Mouse (Mus musculus): Measurements from ENCODE around the gene Tnnt3. TPM values are rescaled to one million over a fixed set of nuclear protein-coding genes. Genes with fewer than 3 reads are reported as not detected.

Tnnt3 gene
- polyA plus RNA-seq, 1 experiment: not detected

DNA sequence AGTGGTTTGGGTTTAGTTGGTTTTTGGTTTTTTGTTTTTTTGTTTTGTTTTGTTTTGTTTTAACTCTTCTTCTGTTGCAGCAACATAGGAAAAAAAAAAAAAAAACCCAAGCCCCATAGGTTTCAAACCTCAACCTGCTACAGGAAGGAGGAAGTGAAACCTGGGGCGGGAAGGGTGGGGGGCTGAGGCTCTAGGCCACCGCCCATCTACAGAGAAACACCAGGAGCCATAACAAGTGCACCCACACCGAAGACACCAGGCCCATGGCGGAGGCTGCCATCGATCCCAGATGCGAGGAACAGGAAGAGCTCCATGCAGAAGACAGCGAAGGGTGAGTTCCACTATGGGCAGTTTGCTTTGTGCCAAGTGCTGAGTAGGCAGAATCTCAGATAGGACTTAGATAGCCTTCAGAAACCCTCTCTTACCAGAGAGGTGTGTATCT, 38.0 kb upstream of the Tnnt3 start, which contains the start of gene Lsp1:
Gene Lsp1, plus strand, starts transcription at position 174 of the 442 bp plus-strand sequence.
- Histone ChIP-seq H3K9me3 (ENCODE audit: control insufficient read depth, low read length) (no peaks in the 10 kb centered on the region), H3K4me3 (replicated peaks) (no peak within 1 kb of the TSS), H3K4me1 (ENCODE audit: control insufficient read depth) (no peaks in the 10 kb centered on the region), H3K27me3 (ENCODE audit: control insufficient read depth) (peaks cover 5% of the 10 kb centered on the region; the same call in 1 of the 2 replicates), H3K36me3 (ENCODE audit: control insufficient read depth) (no peaks in the 10 kb centered on the region)
- TF ChIP-seq TAL1 (IDR thresholded peaks at IDR 0.05; ENCODE audit: low read length) (no peak), GATA1 (IDR thresholded peaks at IDR 0.05; ENCODE audit: low read length) (no peak)

DNA sequence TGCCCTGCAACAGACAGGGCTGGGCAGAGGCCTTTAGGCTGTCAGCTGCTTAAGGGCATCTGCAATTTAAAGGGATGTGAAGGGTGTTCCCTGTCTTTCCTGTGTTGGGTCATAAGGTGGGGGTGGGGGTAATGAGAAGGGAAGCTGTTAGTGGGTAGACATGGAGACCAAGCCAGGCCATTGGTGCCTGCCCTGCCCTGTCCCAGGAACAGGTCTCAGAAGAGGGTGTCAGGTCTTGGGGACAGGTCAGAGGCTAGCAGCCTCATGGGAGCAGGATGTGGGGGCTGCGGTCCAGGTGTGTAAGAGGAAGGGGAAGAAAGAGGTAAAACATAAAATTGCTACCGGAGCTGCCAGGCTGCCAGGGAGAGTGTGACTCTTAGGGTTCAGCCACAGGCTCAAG, 37.2 kb upstream of the Tnnt3 start:
- no peak for TF ChIP-seq GATA1 (IDR thresholded peaks at IDR 0.05; ENCODE audit: low read length)
- no peak for TF ChIP-seq TAL1 (IDR thresholded peaks at IDR 0.05; ENCODE audit: low read length)
- Histone ChIP-seq H3K4me1 (ENCODE audit: control insufficient read depth) (no peaks in the 10 kb centered on the region), H3K9me3 (ENCODE audit: control insufficient read depth, low read length) (no peaks in the 10 kb centered on the region), H3K27me3 (ENCODE audit: control insufficient read depth) (no peaks in the 10 kb centered on the region), H3K36me3 (ENCODE audit: control insufficient read depth) (no peaks in the 10 kb centered on the region), H3K4me3 (replicated peaks) (no peak overlapping the region)

DNA sequence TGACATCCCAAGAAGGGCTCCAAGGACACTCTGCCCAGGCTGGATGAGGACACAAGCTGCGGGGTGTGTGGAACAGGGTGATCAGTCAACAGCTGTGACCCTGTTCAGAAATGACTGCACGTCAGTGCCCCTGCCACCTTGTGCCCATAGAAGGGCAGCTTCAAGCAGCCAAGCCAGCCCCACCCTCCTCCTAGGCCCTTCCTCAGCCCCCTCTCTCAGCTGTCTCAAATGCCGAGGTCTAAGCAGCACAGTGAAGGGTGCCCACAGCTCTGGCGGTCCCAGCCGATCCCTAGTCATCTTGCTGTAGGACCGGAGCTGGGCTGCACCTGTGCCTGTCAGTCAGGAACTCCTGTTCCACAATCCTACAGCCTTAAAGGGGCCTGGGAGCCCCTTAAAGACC, 36.4 kb upstream of the Tnnt3 start:
- Histone ChIP-seq H3K9me3 (ENCODE audit: control insufficient read depth, low read length) (no peaks in the 10 kb centered on the region), H3K36me3 (ENCODE audit: control insufficient read depth) (no peaks in the 10 kb centered on the region), H3K4me3 (replicated peaks) (no peak overlapping the region), H3K4me1 (ENCODE audit: control insufficient read depth) (no peaks in the 10 kb centered on the region), H3K27me3 (ENCODE audit: control insufficient read depth) (no peaks in the 10 kb centered on the region)
- TF ChIP-seq GATA1 (IDR thresholded peaks at IDR 0.05; ENCODE audit: low read length): no peak
- no peak for TF ChIP-seq TAL1 (IDR thresholded peaks at IDR 0.05; ENCODE audit: low read length)

DNA sequence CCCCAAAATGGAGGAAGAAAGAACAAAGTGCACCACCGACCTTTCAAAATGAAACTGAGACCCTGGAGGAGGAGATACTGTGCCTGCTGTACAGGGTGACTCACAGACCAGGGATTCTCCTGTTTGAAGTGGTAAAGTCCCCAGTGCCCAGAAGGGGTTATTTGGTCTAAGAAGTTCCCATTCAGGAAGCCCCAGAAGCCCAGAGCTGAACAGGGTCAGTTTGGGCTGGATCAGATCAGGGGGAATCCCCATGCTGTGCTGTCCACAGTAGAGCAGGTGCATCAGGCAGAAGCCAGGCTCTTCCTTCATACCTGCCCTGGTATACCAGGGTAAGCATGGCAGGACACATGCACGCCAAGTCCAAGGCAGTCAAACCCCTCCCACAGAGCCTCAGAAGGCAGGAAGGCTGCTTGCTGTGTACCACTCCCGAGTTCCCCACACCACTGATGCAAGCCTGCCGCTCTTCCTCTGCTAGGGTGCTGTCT, 36.0 kb upstream of the Tnnt3 start:
- H3K4me1 ChIP-seq (ENCODE audit: control insufficient read depth): no peaks in the 10 kb centered on the region
- TF ChIP-seq GATA1 (IDR thresholded peaks at IDR 0.05; ENCODE audit: low read length): no peak
- TF ChIP-seq TAL1 (IDR thresholded peaks at IDR 0.05; ENCODE audit: low read length): no peak
- no peaks in the 10 kb centered on the region for H3K9me3 ChIP-seq (ENCODE audit: control insufficient read depth, low read length)
- no peaks in the 10 kb centered on the region for H3K36me3 ChIP-seq (ENCODE audit: control insufficient read depth)
- no peak overlapping the region for H3K4me3 ChIP-seq (replicated peaks)
- H3K27me3 ChIP-seq (ENCODE audit: control insufficient read depth): no peaks in the 10 kb centered on the region

DNA sequence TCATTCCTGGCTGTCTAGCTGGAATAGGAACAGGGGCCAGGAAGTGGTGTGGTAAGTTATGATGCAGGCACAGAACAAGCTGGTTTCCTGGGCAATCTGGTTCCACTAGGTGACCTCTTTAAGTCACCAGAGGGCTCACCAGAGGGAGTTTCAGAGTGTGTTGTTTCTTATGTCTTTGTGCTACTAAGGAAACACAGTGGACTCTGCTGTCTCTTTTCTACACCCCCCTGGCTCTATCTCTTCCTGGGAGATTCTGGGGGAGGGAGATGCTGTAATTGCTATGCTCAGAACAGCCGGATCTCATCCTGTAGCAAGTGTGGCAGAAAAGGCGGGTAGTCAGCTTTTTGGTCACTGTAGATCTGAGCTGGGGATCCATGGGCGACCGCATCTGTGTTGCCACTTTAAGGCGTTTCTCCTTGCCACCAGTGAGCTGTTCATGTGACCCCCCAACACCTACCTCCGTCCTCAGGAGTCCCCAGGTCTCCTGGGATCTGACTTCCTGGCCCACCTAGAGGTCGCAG, 28.4 kb upstream of the Tnnt3 start:
- TF ChIP-seq TAL1 (IDR thresholded peaks at IDR 0.05; ENCODE audit: low read length) (no peak), GATA1 (IDR thresholded peaks at IDR 0.05; ENCODE audit: low read length) (no peak)
- Histone ChIP-seq H3K4me1 (ENCODE audit: control insufficient read depth) (no peaks in the 10 kb centered on the region), H3K36me3 (ENCODE audit: control insufficient read depth) (no peaks in the 10 kb centered on the region), H3K27me3 (ENCODE audit: control insufficient read depth) (no peaks in the 10 kb centered on the region), H3K9me3 (ENCODE audit: control insufficient read depth, low read length) (no peaks in the 10 kb centered on the region), H3K4me3 (replicated peaks) (no peak overlapping the region)

DNA sequence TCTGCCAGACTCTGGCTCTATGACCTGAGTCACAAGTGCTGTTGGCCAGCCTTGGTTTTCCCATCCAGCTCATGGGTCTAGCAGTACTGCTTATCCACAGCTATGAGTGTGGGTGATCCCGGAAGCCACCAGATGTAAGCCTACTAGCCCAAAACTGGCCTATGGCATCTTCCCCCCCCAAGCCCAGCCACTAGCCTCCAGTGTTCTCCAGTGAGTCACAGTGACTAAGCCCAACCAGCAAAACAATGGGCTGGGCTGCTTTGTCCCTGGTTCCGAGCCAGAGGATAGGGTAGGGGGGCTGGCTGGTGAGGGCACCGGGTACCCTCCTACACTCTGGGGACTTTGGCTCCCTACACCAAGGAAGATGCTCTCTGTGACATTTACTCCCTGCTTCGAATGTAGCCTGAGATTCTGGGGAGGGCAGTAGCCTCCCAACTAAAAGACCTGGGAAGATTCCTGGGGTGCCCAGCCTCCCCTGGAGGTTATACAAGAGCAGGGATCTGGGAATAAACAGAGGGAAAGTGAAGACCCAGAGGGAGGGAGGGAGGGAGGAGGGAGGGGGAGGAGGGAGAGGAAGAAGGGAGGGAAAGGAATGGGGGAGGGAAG, 27.7 kb upstream of the Tnnt3 start:
- no peaks in the 10 kb centered on the region for H3K36me3 ChIP-seq (ENCODE audit: control insufficient read depth)
- no peaks in the 10 kb centered on the region for H3K27me3 ChIP-seq (ENCODE audit: control insufficient read depth)
- H3K4me1 ChIP-seq (ENCODE audit: control insufficient read depth): no peaks in the 10 kb centered on the region
- no peaks in the 10 kb centered on the region for H3K9me3 ChIP-seq (ENCODE audit: control insufficient read depth, low read length)
- TF ChIP-seq GATA1 (IDR thresholded peaks at IDR 0.05; ENCODE audit: low read length) (no peak), TAL1 (IDR thresholded peaks at IDR 0.05; ENCODE audit: low read length) (no peak)
- no peak overlapping the region for H3K4me3 ChIP-seq (replicated peaks)

DNA sequence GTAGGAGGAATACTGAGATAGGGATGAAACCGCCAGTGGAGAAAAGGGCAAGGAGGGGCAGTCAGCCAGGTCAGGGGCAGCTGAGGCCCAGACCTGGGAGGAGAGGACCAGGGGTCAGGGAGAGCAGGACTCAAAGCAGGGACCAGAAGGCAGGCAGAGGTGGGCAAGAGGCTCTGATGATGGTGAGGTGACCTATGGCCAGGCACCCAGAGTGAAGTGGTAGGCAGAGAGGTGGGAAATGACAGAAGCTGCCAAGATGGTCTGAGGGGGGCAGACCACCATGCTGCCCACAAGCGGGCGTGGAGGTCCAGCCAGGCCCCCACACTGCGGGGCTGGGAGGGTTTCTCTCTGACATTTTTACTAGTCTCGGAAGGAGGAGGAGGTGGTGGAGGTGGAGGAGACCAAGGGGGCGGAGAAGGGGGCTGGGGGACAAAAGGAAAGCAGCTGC, 27.2 kb upstream of the Tnnt3 start:
- no peak for TF ChIP-seq GATA1 (IDR thresholded peaks at IDR 0.05; ENCODE audit: low read length)
- no peak for TF ChIP-seq TAL1 (IDR thresholded peaks at IDR 0.05; ENCODE audit: low read length)
- Histone ChIP-seq H3K9me3 (ENCODE audit: control insufficient read depth, low read length) (no peaks in the 10 kb centered on the region), H3K4me1 (ENCODE audit: control insufficient read depth) (no peaks in the 10 kb centered on the region), H3K36me3 (ENCODE audit: control insufficient read depth) (no peaks in the 10 kb centered on the region), H3K4me3 (replicated peaks) (no peak overlapping the region), H3K27me3 (ENCODE audit: control insufficient read depth) (no peaks in the 10 kb centered on the region)

DNA sequence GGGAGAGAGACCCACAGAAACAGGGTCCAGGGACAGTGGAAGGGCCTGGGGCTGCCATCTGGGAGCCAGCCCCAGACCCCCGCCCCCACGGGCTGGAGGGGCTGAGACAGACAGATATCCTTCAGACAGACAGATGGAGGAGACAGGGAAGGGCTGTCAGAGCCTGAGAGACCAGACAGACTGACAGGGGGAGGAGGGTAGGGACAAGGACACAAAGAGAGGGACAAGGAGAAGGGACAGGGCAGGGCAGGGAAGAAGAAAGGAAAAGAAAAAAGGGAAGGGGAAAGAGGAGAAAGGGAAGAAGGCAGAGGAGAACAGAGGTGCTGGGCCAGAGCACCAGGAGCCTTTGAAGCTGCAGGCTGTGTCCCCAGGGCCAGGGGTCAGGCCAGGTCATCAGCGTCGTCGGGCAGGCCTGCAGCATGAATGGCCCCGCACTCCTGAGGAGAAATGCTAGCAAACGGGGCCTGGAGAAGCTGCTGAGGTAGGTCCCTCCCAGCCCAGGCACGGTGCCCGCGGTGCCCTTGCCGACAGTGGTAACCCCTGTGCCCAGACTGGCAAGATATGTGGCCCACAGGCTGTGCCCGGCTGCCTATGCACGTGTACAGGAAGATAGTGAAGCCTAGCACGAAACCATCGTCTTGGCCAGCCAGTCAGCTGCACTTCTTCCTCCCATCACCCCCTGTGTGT, 26.6 kb upstream of the Tnnt3 start:
- no peak overlapping the region for H3K4me3 ChIP-seq (replicated peaks)

DNA sequence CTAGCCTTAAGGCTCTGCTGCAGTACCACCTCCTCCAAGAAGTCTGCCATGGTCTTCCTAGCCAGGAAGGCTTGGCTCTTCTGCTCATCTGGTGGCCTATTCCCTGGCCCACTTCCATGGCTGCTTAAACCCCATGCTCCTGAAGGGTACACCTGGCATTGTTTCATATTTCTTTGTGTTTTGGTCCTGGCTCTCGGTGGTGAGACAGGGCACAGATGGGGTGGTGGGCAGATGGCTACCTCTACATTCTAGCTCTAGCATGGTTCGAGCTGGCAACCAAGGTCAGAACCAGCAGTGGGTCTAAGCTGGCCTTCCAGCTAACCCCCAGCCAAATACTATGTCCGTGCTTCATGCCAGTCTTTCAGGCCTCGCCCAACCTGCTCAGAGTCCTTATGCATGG, 25.7 kb upstream of the Tnnt3 start:
- H3K36me3 ChIP-seq (ENCODE audit: control insufficient read depth): no peaks in the 10 kb centered on the region
- H3K4me1 ChIP-seq (ENCODE audit: control insufficient read depth): no peaks in the 10 kb centered on the region
- H3K4me3 ChIP-seq (replicated peaks): no peak overlapping the region
- no peaks in the 10 kb centered on the region for H3K9me3 ChIP-seq (ENCODE audit: control insufficient read depth, low read length)
- TF ChIP-seq GATA1 (IDR thresholded peaks at IDR 0.05; ENCODE audit: low read length) (no peak), TAL1 (IDR thresholded peaks at IDR 0.05; ENCODE audit: low read length) (no peak)
- no peaks in the 10 kb centered on the region for H3K27me3 ChIP-seq (ENCODE audit: control insufficient read depth)

More for the DNA sequence above, 26.6 kb upstream of the Tnnt3 start:
- Histone ChIP-seq H3K36me3 (ENCODE audit: control insufficient read depth) (no peaks in the 10 kb centered on the region), H3K27me3 (ENCODE audit: control insufficient read depth) (no peaks in the 10 kb centered on the region), H3K4me1 (ENCODE audit: control insufficient read depth) (no peaks in the 10 kb centered on the region), H3K9me3 (ENCODE audit: control insufficient read depth, low read length) (no peaks in the 10 kb centered on the region)
- TF ChIP-seq GATA1 (IDR thresholded peaks at IDR 0.05; ENCODE audit: low read length) (no peak), TAL1 (IDR thresholded peaks at IDR 0.05; ENCODE audit: low read length) (no peak)

All from erythroblast, embryonic 14.5 days (primary cell).